Mouse (Mus musculus): Measurements from ENCODE around the gene Ttll2.
"Not testable (repeated sequence)": the region's sequence is repeated elsewhere in the genome, so short reads cannot be mapped to it uniquely, and the experiment has no call there.

Gene Ttll2

GRCm38 (mm10) chr17:7360749-7361465 lies 8.4 kb upstream of the Ttll2 start:
- in situ Hi-C loops (cut with MboI, MseI), result not testable (repeated sequence)

- in situ Hi-C loops (cut with MboI, MseI), result not testable (repeated sequence)
Measured at GRCm38 (mm10) chr17:7359806-7360205, 7.3 kb upstream of the Ttll2 start.

DNA sequence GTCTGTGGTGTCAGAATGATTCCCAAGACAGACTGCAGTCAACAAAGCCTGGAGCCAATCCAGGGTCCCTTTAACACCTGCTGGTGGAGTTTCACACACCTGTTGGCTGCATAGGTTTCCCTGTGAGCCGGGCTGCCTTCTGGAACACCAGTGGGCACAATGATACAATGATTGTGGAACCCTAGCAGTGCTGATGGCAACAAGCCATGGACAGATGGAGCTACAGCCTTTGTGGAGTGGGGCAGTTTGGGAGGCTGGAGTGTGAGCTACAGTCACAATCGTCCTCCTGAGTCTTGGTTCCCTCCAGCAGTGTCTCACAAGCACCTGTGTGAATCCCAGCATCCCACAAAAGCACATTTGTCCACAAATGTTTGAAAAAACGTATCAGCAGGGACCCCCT lies 3.7 kb downstream of the Ttll2 start:
- in situ Hi-C loops (cut with MboI, MseI), result not testable (repeated sequence)

DNA sequence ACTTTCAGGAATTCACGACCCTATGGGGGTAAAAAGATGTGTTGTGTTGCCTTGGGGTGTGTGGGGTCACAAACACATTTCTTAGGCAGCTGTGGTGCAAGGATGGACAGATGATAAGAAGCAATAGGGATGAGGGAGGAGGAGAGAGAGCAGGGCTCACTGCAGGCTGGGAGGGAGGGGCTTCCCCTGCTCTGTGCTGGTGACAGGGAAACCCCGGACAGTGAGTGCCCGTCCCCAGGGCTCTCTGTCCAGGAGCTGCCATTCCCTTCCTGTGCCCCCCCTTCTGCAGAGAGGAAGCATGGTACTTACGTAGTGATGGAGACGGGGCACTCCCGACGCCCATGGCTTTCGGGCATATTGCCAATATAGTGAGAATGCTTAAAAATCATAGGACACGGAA lies 15.1 kb downstream of the Ttll2 start:
- in situ Hi-C loops (cut with MboI, MseI), result not testable (repeated sequence)

GRCm38 (mm10) chr17:7332745-7333144 lies 19.8 kb downstream of the Ttll2 start:
- in situ Hi-C loops (cut with MboI, MseI), result not testable (repeated sequence)

- in situ Hi-C loops (cut with MboI, MseI), result not testable (repeated sequence)
Measured at GRCm38 (mm10) chr17:7326415-7326814, 26.1 kb downstream of the Ttll2 start.

DNA sequence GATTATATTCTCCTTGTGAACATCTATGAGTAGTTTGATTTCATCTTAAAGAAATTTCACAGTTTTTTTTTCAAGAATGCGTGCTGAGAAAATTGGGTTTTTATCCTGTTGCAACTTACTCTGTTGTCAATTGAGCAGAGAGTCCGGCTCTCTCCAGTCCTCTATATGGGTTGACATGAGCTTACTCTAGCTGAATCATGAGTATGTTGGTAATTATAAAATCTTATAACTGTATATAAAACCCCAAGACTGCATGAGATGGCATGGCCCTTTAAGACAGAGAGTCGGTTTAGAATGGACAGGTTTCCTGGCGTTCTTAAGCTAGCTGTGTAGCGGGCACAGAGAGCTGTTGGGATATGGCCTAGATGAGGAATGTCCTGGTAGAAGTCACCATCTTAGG lies 28.1 kb downstream of the Ttll2 start, which contains the start of gene Tcp10a:
TSS of gene Tcp10a (plus strand) at position 301 of the 400 bp plus-strand sequence.
- in situ Hi-C loops (cut with MboI, MseI), result not testable (repeated sequence)

DNA sequence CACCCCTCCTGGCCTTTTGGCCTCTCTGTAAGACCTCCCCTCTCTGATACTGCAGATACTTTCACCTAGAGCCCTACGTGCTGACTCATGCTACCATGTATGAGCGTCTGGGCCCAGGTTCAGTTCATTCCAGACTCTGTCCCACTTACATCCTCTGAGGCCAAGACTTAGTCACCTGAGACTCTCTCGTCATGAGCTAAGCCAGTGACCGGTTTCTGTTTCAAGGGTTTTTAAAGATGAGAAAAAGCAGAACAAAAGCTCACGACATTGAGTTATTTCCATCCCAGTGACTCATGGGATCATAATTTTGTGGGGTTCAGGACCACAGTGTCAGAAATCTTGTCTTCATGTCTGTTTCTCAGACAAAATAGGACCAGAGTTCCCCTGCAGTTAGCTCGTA lies 32.7 kb downstream of the Ttll2 start:
- in situ Hi-C loops (cut with MboI, MseI), result not testable (repeated sequence)

DNA sequence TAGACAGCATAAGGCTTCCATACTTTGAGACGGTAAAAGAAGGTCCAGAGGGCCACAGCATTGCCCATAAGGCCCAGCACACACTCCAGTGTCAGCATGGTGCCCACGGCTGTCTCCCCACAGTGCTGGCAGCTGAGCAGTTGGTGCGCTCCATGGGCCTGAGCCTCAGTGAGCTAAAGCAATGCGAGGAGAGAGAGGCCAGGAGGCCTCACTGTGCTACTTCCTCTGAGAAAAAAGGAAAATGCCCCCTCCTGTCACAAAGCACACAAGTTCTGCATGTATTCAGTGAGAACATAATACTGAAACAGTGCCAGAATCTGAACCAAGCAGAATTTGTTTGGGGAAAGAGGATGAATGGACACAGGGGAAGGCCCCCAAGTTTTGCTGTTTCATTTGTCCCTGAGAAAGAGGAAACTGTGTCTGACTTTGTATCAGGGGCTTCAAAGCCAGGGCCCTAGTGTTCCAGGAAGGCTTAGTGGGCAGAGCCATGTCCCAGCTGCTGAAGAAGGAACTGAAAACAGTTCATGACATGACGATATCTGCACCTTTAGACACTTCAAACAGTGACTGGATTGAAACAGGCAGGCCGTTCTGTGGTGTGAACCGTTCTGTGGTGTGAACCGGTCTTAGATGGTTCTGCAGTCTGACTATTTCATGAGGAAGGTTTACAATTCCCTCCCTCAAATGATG lies 36.7 kb downstream of the Ttll2 start:
- in situ Hi-C loops (cut with MboI, MseI), result not testable (repeated sequence)

GRCm38 (mm10) chr17:7306278-7307196 lies 46.0 kb downstream of the Ttll2 start:
- in situ Hi-C loops (cut with MboI, MseI), result loop anchor here (10.0 kb wide), 1 partner anchor 218 kb away; no protein-coding TSS in a partner anchor

Measured in T-helper 1 cell (primary cell).